Mouse (Mus musculus) gastrocnemius, adult 8-10 months (tissue): Measurements from ENCODE around the gene Vmn2r91. TPM values are rescaled to one million over a fixed set of nuclear protein-coding genes. Genes with fewer than 3 reads are reported as not detected.
"Not testable (repeated sequence)": the region's sequence is repeated elsewhere in the genome, so short reads cannot be mapped to it uniquely, and the experiment has no call there.

Experiments
- DNase-seq, 2 experiments: peaks; one replicate each; pipeline ENCODE4 v3.0.0; 2022; ENCODE audit warnings: low spot score in 2 of 2
- total RNA-seq, 4 experiments: library from RNA; stranded (reverse); gene quantifications; 2 replicates each; pipeline ENCODE4 v1.2.4; 2022

Vmn2r91 gene
- not detected for total RNA-seq

GRCm38 (mm10) chr17:18084716-18085115 lies at the start of gene Vmn2r91:
Vmn2r91 (plus strand) TSS chr17:18085016.
- DNase-seq = not testable (repeated sequence)

- DNase-seq = no peak
These were observed 35.7 kb upstream of the Vmn2r91 start, which contains the start of gene Vmn2r124 for GRCm38 (mm10) chr17:18049124-18049523. Vmn2r124 (plus strand) TSS chr17:18049424.

- DNase-seq = not testable (repeated sequence)
These were observed 10.8 kb downstream of the Vmn2r91 start for GRCm38 (mm10) chr17:18095626-18096025.

GRCm38 (mm10) chr17:18102265-18102664 lies 17.4 kb downstream of the Vmn2r91 start:
- not testable (repeated sequence) for DNase-seq

GRCm38 (mm10) chr17:18151587-18151986 lies 66.8 kb downstream of the Vmn2r91 start, which contains the start of gene Vmn2r92:
Vmn2r92 (plus strand) TSS chr17:18151887.
- DNase-seq = not testable (repeated sequence)

DNA sequence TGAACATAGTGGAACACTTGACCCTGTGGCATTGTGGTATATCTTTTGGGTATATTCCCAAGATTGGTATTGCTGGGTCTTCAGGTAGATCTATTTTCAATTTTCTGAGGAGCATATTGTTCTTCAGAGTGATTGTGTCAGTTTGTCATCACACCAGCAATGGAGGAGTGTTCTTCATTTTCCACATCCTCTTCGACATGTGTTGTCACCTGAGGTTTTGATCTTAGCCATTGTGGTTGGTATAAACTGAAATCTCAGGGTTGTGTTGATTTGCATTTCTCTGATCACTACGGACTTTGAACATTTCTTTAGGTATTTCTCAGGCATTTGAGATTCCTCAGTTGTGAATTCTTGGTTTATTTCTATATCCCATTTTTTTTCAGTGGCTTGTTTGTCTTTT lies 76.4 kb downstream of the Vmn2r91 start:
- DNase-seq = not testable (repeated sequence)

Other genes starting within 250 kb of the Vmn2r91 start
- gene Has1, start 229.8 kb upstream of the Vmn2r91 start, total RNA-seq = under 1 TPM in 3 of 4 experiments, not detected in 1; 0.12 to 0.18 (median 0.13) TPM
- not detected for gene Fpr1, start 201.1 kb upstream of the Vmn2r91 start, total RNA-seq
- not detected for gene Fpr2, start 197.2 kb upstream of the Vmn2r91 start, total RNA-seq
- gene Fpr3, start 197.2 kb upstream of the Vmn2r91 start, total RNA-seq = not detected
- gene Fpr-rs4, start 63.3 kb upstream of the Vmn2r91 start, total RNA-seq = not detected
- gene Vmn2r124, start 35.6 kb upstream of the Vmn2r91 start, total RNA-seq = not detected
- not detected for gene Vmn2r92, start 66.9 kb downstream of the Vmn2r91 start, total RNA-seq
- not detected for gene Vmn2r94, start 192.7 kb downstream of the Vmn2r91 start, total RNA-seq
- not detected for gene Vmn2r93, start 213.1 kb downstream of the Vmn2r91 start, total RNA-seq